Mouse (Mus musculus) layer of hippocampus, adult 9-11 months (tissue): ENCODE measurements at regions not wholly inside any gene's neighbourhood (a gene's known extent, or its start where the extent isn't known, plus 50 kb on each side); places are given as distances from the start of the nearest gene placed in this dataset.
A peak's percentile ranks its signal among the peaks of the same experiment; 100 is the strongest.
"Not testable (repeated sequence)": the region's sequence is repeated elsewhere in the genome, so short reads cannot be mapped to it uniquely, and the experiment has no call there.

ENCODE experiments used
- DNase-seq: peaks from one replicate; pipeline ENCODE4 v3.0.0; 2022

GRCm38 (mm10) chr4:22133547-22134495 lies 202.7 kb downstream of the Faxc start:
- no peak for DNase-seq

GRCm38 (mm10) chr4:22140122-22140521 lies 209.0 kb downstream of the Faxc start:
- no peak for DNase-seq

GRCm38 (mm10) chr4:22143546-22143945 lies 212.4 kb downstream of the Faxc start:
- no peak for DNase-seq

- not testable (repeated sequence) for DNase-seq
Observed at GRCm38 (mm10) chr4:22144834-22145233, 212.5 kb upstream of the Fbxl4 start.

DNA sequence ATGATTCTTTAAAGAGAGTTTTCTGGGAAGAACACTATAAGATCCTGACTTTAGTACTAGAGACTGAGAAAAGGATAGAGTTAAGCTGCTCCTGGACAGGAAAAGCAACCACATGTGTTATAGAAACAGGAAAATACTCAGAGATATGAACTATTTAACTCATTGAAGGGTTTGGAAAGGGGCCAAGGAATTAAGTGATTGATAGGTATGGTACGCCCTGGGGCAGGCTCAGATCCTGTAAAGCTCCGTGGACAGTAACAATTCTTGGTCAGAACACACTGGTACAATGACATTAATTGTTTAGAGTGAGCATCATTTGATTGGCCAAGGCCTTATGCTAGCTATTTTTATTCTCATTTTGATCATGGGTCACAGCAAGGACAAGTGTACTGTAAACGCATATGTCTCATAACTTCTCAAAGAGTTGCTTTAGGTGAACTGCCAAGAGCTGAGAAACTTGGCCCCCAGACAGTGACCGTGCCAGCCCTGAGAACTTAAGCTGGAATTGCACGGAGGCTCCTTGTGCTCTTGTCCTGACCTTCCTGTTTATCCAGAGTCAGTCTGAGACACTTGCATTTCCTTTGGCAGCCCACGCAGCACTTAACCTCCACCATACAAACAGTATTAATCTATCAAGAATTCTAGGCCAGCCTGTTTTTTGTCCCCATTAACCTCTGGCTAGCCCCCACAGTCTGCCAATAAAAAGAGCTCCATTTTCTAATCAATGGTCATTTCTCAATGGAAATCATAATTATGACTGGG lies 210.5 kb upstream of the Fbxl4 start:
- DNase-seq = no peak

GRCm38 (mm10) chr4:22151899-22152493 lies 205.3 kb upstream of the Fbxl4 start:
- DNase-seq = no peak

GRCm38 (mm10) chr4:22152971-22153544 lies 204.3 kb upstream of the Fbxl4 start:
- DNase-seq = no peak

DNA sequence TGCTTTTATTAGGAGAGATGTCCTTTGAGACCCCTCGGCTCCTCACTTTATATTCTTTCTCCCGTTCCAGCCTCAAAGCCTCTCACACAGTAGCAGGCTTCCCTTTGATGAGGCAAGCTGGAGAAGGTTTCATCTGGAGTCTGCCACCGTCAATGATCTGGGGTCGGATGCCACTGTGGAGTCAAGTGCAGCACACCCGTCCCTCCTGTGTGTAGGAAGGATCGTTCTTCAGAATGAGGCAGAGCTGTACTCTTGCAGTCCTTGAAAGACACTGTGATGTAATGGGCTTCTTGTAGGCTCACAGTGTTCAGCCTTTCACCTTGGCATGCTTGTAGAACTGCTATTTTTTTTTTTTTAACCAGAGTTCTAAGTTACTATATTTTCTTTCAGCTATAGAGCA lies 203.7 kb upstream of the Fbxl4 start:
- DNase-seq = no peak

DNA sequence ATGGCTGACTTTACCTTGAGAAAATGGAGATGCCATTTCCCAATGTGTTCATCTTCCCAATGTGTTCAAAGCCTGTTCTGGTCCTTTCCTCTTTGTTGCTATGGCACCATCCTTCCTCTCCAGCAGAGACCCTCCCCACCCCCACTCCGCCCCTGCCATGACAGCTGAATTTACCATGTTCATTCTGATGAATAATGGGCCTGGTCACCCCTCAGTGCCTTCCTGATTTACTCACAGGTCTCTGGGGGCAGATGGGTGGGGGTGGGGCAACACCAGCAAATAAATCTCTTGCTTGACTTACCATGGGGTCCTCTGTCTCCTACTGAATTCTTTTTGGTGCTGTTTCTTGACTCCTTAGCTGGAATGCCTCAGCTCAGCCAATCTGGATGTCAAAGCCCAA lies 170.9 kb upstream of the Fbxl4 start:
- no peak for DNase-seq

DNA sequence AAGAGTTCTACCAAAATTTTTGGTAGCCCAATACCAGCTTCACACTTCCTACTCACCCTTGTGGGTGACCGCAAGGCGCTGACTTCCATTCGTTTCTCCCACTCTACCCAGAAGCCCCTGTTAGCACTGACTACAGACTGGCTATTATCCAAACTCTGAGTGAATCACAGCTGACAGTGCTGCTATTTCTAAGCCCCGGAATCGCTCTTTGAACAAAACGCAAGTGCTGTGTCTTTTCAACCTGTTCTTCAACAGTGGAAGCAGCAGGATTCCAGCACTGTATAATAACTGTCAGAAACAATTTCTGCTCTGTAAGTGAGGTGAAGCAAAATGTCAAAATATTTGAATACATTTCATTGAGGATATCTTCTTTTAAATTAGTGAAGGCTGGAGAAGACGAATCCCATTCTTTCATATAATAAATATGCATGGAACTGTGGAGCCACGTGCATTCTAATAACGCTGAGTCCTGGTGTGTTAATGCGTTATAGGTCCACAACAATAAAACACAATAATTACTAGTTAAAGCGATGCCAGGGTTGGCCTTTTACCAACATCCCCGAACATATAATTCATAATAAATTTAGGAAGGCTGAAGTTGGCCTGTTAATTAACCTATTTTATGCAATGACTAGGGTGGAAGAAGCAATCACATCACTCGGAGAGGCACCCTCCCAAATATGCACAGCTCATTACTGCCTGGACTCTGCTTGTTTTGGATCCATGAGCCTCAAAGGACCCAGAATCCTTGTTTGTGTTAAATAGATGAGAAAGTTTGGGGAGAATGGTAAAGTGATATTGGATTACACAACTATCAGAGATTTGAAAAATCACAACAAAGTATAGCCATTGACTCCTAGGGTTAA lies 169.0 kb upstream of the Fbxl4 start:
- peak; percentile 41 for DNase-seq

- DNase-seq = no peak
Observed at GRCm38 (mm10) chr4:22196501-22196900, 160.8 kb upstream of the Fbxl4 start.

DNA sequence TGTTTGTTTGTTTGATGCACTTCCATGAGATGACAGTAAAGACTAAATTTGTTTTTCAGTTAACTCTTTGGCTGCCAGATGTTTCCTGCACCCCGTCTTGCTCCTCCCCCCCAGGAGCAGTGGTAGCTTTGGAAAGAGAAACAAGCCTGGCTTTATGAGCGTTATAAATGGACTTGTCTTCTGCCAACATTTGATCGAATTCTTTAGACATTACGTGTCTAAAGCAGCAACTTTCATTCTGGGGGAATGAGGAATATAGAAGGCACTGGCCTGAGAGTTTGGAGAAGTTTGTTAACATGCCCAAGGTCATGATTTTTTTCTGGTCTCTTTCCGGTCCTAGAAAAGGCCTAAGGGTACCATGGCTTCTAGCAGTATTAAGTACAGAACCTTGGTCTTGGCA lies 148.8 kb upstream of the Fbxl4 start:
- no peak for DNase-seq

DNA sequence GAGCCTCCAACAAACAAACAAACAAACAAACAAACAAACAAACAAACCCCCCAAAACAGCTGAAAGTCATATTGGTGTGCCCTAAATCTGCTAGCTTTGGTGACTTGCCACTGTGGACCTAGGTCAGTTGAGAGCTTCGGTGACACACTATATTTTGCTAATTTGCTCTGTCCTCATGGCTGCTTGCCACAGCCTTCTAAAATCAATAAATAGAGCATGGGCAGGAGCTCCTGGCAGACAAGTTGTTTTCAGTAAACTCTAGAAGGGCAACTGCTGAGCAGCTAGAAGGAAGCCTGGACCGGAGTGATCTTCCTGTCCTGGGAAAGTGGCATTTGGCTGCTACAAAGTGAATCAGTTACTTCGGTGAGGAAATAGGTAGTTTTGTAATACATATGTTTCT lies 119.7 kb upstream of the Fbxl4 start:
- no peak for DNase-seq

DNA sequence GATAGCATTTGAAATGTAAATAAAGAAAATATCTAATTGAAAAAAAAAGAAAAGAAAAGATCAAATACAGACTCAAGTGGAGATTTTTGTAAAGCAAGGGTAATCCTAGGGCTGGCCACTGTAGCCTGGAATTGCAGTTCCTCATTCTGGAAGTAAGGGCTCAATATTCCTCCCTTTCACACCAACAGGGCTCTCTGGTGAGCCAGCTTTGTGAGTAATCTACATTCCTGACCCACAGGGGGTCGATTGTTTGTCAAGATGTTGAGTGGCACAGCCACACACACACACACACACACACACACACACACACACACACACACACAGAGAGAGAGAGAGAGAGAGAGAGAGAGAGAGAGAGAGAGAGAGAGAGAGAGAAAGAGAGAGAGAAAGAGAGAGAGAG lies 107.1 kb upstream of the Fbxl4 start:
- not testable (repeated sequence) for DNase-seq

- DNase-seq = no peak
Observed at GRCm38 (mm10) chr4:22263903-22264302, 93.4 kb upstream of the Fbxl4 start.

- DNase-seq = no peak
Observed at GRCm38 (mm10) chr4:22269064-22269463, 88.3 kb upstream of the Fbxl4 start.

DNA sequence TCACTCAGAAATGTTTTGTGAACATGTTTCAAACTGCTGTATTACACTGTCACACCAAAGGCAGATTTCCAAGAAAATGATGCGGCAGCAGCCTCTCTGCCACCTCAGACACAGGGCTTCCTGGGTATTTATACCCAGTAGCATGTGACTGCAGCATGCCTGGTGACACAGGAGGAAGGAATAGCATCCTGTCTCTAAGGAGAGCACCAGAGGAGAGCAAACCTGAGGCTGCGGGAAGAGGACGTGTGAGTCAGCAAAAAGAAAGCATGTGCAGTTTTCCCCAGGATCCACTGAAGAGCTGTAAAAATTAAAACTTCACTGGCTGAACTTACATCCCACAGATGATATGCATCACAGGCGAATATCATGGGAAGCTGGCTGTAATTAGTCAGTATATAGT lies 83.2 kb upstream of the Fbxl4 start:
- DNase-seq = no peak

- DNase-seq = no peak
Observed at GRCm38 (mm10) chr4:22282536-22283323, 74.6 kb upstream of the Fbxl4 start.

DNA sequence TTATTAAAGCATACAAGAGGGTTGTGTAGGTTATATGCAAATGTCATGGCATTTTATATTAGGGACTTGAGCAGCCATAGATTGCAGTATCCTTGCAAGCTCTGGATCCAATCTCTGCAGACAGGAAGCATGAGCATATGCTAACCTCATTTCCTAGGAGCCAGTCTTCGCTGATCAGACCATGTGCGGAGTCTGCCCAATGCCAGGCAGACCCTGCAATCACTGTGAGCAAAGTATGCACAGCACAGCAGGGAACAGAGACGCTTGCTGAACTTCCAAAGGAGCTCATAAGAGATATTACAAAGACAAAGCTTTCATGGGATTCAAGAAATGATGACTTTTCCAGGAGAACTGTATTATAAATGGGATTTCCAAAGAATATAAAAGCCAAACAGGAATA lies 65.2 kb upstream of the Fbxl4 start:
- DNase-seq = no peak

- no peak for DNase-seq
Observed at GRCm38 (mm10) chr4:22300206-22300605, 57.1 kb upstream of the Fbxl4 start.
